Mouse (Mus musculus) stomach, postnatal 0 days (tissue): ENCODE data around the gene Mettl5.

Experiments used
- CTCF ChIP-seq: IDR thresholded peaks from 2 replicates; pipeline ENCODE4 v1.5.1; 2016; ENCODE audit warnings: antibody characterized with exemption, low read depth, mild to moderate bottlenecking, moderate library complexity
- EP300 ChIP-seq: optimal IDR thresholded peaks from 2 replicates; pipeline ENCODE3; 2016; ENCODE audit warnings: antibody characterized with exemption

GRCm38 (mm10) chr2:69829680-69830079 is 55.7 kb downstream of the Mettl5 start:
- TF ChIP-seq CTCF = no peak
- no peak for TF ChIP-seq EP300
